Mouse (Mus musculus): ENCODE data around the gene Hcrt.

DNA sequence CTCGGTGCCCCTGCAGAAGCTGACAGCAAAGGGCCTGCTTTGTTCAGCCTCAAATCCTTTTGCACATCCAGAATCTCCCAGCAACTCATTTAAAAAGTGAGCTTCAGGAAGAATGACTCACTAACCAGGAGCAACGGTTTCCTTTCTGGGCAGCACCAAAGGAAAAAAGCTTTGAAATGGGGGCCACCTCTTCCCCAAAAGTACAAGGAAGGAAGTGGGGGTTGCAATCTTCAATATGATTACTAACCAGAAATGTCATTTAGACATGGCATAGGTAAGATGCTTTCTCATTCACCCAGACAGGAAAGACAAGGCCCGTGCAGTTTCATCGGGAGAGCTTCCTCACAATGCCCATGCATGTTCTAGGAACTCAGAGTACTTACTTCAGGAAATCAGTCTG lies 41.5 kb downstream of the Hcrt start:
- TF ChIP-seq CTCF (IDR thresholded peaks at IDR 0.05; ENCODE audit: low read depth) (no peak), EP300 (IDR thresholded peaks at IDR 0.05; ENCODE audit: low read depth) (no peak)
